Mouse (Mus musculus) brown adipose tissue, adult 24 weeks (tissue): ENCODE results near the gene Gm28845. TPM values are rescaled to one million over a fixed set of nuclear protein-coding genes. Genes with fewer than 3 reads are reported as not detected.

ENCODE experiments used
- H3K27ac ChIP-seq: fragments of 200-500 bp; replicated peaks from 2 replicates; pipeline ENCODE4 v1.5.1; 2012; ENCODE audit warnings: low read depth, mild to moderate bottlenecking, low read length
- H3K4me1 ChIP-seq: fragments of 200-500 bp; 2 replicates; pipeline ENCODE4 v1.6.1; 2012; ENCODE audit warnings: low read length, mixed read lengths; ENCODE audit not compliant: control insufficient read depth, insufficient read depth, insufficient read length
- H3K4me3 ChIP-seq: fragments of 200-500 bp; 2 replicates; pipeline ENCODE4 v1.5.1; 2012; ENCODE audit warnings: low read depth, mild to moderate bottlenecking, low read length, moderate library complexity; ENCODE audit not compliant: insufficient read depth
- polyA plus RNA-seq: library from polyadenylated mRNA; stranded (reverse); fragments of >200 nt; gene quantifications from 2 replicates; pipeline ENCODE4 v1.2.4, GENCODE M21; 2012; ENCODE audit not compliant: missing spikeins, insufficient read depth, insufficient read length

Gm28845 gene
- not detected in 2 replicates for polyA plus RNA-seq

GRCm38 (mm10) chr1:65119438-65119837 lies at the start of gene Gm28845:
Gene Gm28845 (minus strand): TSS chr1:65119558.
- no peak within 1 kb of the TSS for H3K4me3 ChIP-seq
- H3K4me1 ChIP-seq, result no peaks in the 10 kb centered on the region
- H3K27ac ChIP-seq, result no peak within 1 kb of the TSS

- H3K27ac ChIP-seq, result no peak overlapping the region; the same call in 1 of the 2 replicates
- peaks cover 6% of the 10 kb centered on the region; the same call in 1 of the 2 replicates for H3K4me1 ChIP-seq
- H3K4me3 ChIP-seq, result no peak overlapping the region
These were observed 48.1 kb upstream of the Gm28845 start for GRCm38 (mm10) chr1:65167496-65167895.

- Histone ChIP-seq H3K4me3 (no peak overlapping the region), H3K27ac (no peak overlapping the region), H3K4me1 (no peaks in the 10 kb centered on the region)
These were observed 42.9 kb upstream of the Gm28845 start for GRCm38 (mm10) chr1:65162210-65162609.

GRCm38 (mm10) chr1:65156111-65156510 lies 36.8 kb upstream of the Gm28845 start:
- H3K4me1 ChIP-seq, result no peaks in the 10 kb centered on the region
- no peak overlapping the region for H3K4me3 ChIP-seq
- H3K27ac ChIP-seq, result no peak overlapping the region

- no peak overlapping the region for H3K4me3 ChIP-seq
- no peaks in the 10 kb centered on the region for H3K4me1 ChIP-seq
- H3K27ac ChIP-seq, result peak overlapping the region; percentile 34; the same call in 1 of the 2 replicates
These were observed 35.5 kb upstream of the Gm28845 start for GRCm38 (mm10) chr1:65154814-65155213.

- Histone ChIP-seq H3K4me3 (no peak overlapping the region), H3K27ac (no peak overlapping the region), H3K4me1 (no peaks in the 10 kb centered on the region)
These were observed 28.6 kb upstream of the Gm28845 start for GRCm38 (mm10) chr1:65147971-65148370.

- Histone ChIP-seq H3K27ac (no peak overlapping the region), H3K4me1 (no peaks in the 10 kb centered on the region), H3K4me3 (no peak overlapping the region)
These were observed 28.0 kb upstream of the Gm28845 start for GRCm38 (mm10) chr1:65147326-65147725.

- Histone ChIP-seq H3K27ac (no peak overlapping the region), H3K4me1 (no peaks in the 10 kb centered on the region), H3K4me3 (no peak overlapping the region)
These were observed 27.2 kb upstream of the Gm28845 start for GRCm38 (mm10) chr1:65146601-65147000.

GRCm38 (mm10) chr1:65144783-65145182 lies 25.4 kb upstream of the Gm28845 start:
- Histone ChIP-seq H3K4me3 (no peak overlapping the region), H3K27ac (no peak overlapping the region), H3K4me1 (no peaks in the 10 kb centered on the region)

- H3K27ac ChIP-seq, result no peak overlapping the region
- H3K4me3 ChIP-seq, result no peak overlapping the region
- H3K4me1 ChIP-seq, result no peaks in the 10 kb centered on the region
These were observed 18.2 kb upstream of the Gm28845 start for GRCm38 (mm10) chr1:65137560-65137959.

GRCm38 (mm10) chr1:65132833-65133232 lies 13.5 kb upstream of the Gm28845 start:
- H3K4me3 ChIP-seq, result no peak overlapping the region
- H3K27ac ChIP-seq, result no peak overlapping the region
- H3K4me1 ChIP-seq, result no peaks in the 10 kb centered on the region

GRCm38 (mm10) chr1:65131671-65132070 lies 12.3 kb upstream of the Gm28845 start:
- Histone ChIP-seq H3K4me3 (no peak overlapping the region), H3K27ac (no peak overlapping the region), H3K4me1 (no peaks in the 10 kb centered on the region)

GRCm38 (mm10) chr1:65130226-65130625 lies 10.9 kb upstream of the Gm28845 start:
- Histone ChIP-seq H3K4me1 (no peaks in the 10 kb centered on the region), H3K4me3 (no peak overlapping the region), H3K27ac (no peak overlapping the region)

GRCm38 (mm10) chr1:65129634-65130180 lies 10.3 kb upstream of the Gm28845 start:
- H3K4me3 ChIP-seq, result no peak overlapping the region
- H3K4me1 ChIP-seq, result no peaks in the 10 kb centered on the region
- no peak overlapping the region for H3K27ac ChIP-seq

GRCm38 (mm10) chr1:65122574-65123372 lies 3.4 kb upstream of the Gm28845 start, which contains the start of gene D630023F18Rik:
Gene D630023F18Rik (minus strand): TSS chr1:65123214.
- no peak within 1 kb of the TSS; the same call in 1 of the 2 replicates for H3K4me3 ChIP-seq
- no peaks in the 10 kb centered on the region for H3K4me1 ChIP-seq
- no peak within 1 kb of the TSS for H3K27ac ChIP-seq
